Mouse (Mus musculus) retina, postnatal 7 days (tissue): Measurements from ENCODE around the gene Sobp.

ENCODE experiments used
- DNase-seq: peaks from one replicate; pipeline ENCODE4 v3.0.0-alpha.2; 2012; ENCODE audit warnings: low read depth, low spot score

The Sobp gene

DNA sequence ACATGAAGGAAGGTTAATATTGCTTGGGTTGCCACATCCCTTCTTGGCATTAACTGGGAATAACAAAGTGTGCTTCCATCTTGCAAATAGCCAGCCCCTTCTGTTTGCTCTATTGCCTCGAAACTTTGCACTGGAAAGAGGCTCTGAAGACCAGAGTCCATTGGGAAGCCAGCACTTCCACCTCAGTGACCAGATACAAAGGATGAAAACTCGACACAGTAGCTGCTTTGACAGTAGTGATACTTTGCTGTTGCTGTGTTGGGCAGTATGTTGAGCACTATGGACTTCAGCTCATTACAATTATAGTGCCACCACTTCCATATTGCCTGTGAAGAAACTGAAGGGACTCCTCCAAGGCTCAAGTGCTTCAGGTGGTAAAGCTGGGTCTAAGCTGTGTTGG, 86.9 kb downstream of the Sobp start:
- DNase-seq, result no peak

GRCm38 (mm10) chr10:43086888-43087287, 87.4 kb downstream of the Sobp start:
- DNase-seq, result no peak

DNA sequence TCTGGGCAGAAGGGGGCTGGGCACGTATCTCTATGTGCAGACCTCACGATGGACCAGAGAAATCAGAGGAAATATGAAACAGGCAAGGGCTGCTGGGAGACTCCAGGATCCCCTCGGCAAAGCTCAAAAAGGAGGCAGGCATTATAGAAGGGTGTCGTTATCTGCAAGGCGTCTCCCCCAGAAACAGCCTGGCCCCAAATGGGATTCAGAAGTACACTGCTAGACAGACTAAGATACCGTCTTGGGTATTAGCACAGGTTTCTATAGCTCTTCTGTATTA, 90.3 kb downstream of the Sobp start:
- DNase-seq, result no peak

DNA sequence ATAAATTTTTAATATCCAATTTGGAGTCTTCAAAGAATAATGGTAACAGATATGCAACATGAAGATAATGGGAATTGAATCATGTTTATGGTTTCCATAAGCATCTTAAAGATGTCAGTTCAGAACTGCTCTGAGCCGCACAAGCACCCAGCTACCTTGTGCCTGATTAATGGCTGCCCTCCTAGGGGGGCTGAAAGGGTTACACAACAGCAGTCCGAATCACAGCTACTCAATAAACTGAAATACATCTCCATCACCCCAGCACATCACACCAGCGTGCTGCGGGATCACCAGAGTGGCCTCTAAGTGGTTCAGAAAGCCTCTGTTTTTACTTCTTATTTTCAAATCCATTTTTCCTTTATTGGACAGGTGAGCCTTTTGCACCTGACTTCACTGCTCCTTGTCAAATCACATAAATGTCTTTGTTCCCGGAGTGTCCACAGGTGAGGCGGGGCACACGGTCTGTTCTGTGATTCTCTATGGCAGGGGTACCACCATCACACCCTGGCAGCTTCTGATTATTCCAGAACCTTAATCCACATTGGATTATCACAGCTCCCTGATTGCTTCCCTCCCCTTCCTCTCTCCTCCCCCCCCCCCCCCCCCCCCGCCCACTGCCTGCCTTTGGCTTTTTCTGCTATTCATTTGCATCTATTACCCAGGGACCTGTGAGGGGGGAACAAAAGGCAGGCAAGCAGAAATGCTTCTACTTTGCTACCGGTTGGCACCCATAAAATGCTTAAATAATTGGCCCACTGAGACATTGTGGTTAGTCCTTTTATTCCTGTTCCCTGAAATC, 90.8 kb downstream of the Sobp start:
- DNase-seq, result no peak

DNA sequence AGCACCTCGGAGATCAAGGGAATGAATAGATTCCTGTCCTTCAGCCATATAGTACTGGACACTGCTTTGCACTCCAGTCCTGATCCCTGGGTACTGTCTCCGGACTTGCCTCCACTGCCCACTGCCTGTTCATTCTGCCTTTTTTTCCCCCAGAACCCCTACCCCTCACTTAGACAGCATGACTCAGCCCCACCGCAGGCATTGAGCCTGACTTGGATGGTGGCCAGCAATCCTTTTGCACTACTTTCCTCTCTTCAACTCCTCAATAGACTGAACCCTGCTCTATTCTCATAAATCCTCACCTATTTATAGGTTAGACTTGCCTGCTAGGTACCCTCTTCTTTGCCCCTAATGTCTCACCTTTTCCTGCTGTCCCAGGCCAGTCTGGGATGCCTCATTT, 93.0 kb downstream of the Sobp start:
- DNase-seq, result no peak

DNA sequence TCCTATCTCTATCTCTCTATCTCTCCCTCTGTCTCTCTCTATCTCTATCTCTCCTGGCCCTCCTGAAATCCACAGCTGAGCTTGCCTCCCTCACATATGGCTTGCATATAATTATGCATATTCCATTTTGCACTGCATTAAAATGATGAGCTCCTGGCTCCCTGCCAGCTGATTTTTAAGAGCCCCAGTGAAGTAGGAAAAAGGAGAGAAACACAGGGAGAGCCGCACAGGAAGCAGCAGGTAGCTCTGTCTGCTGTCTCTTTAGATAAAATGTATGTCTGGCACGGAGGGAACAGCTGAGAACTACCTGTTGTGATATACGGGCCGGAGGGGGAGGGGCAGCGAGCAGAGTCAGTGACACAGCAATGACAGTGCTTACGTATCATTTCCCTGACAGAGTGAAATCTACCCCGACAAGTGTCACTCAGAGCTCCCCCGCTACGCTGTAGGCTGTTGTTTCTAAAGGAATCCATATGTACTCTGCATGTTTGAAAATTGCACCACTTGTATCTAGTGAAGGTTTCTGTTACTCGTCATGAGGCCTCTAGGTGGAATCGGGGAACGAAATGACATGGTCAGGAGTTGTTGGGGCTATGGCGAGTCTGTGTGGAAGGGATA, 98.7 kb downstream of the Sobp start:
- DNase-seq, result no peak

DNA sequence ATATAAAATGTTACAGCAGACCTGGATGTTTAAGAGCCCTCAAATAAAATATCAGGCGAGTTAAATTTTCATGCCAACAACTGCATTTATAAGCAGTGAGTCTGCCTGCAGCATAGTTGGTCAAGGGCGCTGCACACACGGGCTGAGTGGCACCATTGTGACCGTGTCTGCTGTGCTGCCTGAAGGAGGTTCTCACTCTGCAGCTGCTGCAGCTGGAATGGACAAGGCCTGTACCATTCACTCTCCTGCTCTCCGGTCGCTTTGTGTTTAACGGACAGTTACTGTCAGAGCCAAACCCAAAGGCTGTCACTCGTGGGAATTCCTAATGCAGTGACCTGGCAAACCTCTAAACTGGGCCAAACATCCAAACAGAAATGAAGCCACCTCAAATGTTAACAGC, 101.0 kb downstream of the Sobp start:
- no peak for DNase-seq

DNA sequence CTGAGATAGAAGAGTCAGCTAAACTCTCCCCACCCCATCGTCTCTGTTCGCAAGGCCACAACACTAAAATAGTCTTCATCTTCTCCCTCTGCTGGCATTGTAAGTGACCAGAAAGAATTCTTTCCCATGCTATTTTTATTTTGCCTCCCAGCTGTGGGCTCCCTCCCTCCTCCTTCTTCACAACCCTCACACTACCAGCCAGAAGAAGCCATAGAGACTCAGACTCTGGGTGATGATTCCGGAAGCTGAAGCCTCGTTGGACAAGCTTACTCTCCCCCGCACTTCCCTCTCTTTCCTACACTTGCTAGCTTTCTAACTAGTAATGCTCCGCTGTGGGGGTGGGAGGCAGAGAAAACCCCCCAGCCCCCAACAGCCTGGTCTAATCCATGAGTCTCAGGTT, 103.4 kb downstream of the Sobp start:
- DNase-seq, result no peak

DNA sequence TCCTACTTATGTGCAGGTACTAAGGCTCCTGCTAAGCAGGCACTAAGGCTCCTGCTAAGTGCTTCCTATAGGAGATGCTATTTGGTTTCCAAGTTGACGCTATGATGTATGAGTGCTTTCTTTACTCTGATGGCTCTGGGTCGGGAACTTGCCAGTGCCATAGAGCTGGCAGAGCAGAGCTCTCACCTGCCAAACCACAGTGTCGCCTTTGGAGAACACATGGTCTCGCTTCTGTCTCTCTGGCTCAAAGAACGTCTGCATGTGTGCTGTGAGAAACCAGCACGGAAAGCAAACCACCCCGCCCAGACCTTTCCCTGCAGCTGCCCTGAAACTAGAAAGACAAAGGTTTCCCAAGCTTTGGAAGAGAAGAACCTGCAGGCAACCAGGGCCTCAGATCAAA, 109.0 kb downstream of the Sobp start:
- no peak for DNase-seq

GRCm38 (mm10) chr10:43061519-43062105, 112.7 kb downstream of the Sobp start:
- no peak for DNase-seq

DNA sequence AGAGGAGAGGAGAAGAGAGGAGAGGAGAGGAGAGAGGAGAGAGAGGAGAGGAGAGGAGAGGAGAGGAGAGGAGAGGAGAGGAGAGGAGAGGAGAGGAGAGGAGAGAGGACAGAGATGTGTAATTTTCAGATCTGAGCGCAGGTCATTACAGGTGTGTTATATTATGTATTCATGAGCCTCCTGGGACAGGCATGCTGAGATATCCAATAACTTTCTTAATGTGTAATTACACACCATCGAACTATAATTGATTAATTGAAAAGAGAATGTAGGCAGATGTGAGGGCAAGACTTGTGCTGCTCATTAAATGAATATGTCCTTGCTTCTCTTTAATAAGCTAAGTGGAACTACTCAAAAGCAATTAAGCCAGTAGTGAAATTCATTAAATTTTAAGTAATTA, 118.9 kb downstream of the Sobp start:
- DNase-seq, result no peak

DNA sequence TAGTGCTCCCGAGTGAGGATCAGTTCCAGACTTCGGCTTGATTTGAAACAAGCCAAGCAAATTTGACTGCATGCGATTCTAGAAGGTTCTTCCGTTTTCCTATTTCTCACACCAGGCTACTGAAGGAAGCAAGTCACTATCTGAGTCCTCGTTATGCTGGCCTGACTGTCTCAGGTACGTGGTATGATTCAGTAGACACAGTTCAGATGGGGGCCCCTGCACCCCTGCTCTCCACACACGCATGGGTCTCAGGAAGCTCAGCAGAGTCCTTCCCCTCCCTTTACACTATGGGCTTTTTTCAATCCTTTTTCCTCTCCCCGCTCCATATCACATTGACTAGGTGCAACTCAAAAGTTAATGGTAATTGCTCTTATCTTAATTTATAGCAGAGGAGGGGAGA, 119.6 kb downstream of the Sobp start:
- DNase-seq, result no peak

DNA sequence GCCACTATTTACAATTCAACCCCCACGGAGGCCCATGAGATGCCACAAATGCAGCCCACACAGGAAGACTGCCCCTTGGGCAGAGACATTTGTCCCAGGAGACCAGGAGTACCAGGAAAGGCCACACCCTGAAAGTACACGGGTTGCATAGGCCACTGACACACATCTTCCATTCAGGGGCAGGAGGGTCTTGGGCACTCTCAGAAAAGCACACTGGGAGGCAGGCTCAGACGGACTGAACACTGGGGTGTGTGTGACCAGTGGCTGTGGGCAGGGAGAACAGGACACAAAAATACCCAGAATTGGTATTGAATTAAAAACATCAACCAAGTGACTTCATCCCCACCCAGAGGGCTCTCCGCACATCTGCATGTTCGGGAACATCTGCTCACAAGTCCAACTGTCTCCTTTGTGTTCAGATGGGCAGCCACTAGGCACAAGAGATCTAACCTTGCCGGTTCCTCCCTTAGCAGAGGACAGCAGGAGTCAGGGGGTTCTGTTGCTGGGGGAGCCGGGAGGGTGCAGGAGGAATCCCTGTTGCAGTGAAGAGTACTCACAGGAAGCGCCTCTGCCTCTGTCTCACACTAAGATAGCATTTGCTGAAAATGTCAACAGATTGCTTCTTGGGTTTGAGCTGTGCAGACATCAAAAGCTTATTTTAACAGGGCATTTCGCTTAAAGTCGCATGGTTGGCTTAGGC, 120.3 kb downstream of the Sobp start:
- no peak for DNase-seq

GRCm38 (mm10) chr10:43052462-43052861, 121.9 kb downstream of the Sobp start:
- DNase-seq, result no peak

DNA sequence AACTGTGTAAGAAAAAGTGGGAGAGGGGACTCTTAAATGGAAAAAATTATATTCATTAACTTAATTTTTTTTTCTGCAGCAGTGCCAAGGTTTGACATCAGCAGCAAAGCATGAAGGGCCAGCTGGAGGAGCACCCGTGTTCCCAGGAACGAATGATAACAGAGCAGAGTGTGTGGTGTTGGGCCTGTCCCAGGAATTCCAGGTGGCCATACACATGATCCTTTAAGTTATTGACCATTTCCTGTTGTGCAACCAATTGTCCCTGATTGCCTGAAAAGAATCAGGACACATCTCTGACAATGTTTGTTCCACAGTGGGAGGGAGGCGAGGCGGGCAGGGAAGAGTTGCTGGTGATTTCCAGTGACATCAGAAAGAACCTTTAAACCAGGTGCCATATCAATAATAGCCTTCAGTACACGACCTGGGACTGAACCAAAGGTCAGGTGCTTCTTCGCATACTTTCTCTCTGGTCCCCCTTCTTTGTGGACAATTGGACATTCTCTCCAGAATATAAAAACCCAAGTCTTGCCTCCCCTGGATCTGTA, 126.5 kb downstream of the Sobp start:
- no peak for DNase-seq

DNA sequence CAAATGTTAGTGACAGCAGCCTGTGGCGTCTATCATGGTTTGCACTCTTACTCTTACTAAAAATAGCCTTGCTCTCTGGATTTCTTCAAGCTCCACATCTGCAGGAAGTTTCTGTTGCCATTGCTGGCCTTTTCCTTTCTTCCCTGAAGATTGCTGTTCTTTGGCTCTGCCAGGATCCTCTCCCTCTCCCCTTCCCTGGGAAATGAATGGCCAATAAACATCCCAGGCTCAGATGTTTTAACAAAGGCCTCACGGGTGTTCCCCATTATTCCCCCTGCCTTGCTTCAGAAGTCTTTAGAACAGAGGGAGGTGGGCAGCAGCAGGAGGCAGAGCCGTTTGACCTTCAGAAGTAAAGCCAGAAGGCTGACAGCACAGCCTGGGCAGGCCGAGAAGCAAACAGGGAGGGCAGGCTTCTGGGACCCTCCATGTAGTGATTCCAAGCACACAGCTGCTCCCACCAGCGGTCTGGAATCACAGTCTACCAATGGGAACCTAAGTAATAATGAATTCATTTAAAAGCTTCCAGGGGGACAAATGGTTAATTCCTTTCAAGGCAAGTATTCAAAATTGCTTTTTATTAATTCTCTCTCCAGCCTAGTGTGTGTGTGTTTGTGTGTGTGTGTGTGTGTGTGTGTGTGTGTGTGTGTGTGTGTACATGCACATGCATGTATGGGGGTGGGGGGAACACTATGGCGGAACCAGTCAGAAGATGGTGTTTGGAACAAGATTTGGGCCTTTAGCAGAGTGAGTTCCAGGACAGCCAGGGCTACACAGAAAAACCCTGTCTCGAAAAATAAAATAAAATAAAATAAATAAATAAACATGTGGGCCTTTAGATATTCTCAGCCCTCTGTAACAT, 130.8 kb downstream of the Sobp start:
- DNase-seq, result no peak

- no peak for DNase-seq
Observed at GRCm38 (mm10) chr10:43042591-43043327, 131.6 kb downstream of the Sobp start.

DNA sequence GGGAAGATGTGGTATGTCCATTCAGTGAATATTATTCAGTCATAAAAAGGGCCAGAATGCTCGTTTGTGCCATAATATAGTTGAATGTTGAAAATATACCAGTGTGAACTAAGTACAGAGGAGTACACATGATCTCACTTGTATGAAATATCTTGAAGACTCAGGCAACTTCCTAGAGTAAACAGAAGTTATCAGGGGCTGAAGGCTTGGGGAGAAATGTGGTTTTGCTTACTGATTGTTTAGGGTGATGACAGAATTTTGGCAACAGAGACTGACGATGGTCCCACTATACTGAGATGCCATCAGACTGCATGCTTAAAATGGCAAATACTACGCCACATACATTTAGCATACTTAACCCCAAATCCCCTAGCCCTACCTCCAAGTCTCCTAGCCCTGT, 132.5 kb downstream of the Sobp start:
- no peak for DNase-seq

DNA sequence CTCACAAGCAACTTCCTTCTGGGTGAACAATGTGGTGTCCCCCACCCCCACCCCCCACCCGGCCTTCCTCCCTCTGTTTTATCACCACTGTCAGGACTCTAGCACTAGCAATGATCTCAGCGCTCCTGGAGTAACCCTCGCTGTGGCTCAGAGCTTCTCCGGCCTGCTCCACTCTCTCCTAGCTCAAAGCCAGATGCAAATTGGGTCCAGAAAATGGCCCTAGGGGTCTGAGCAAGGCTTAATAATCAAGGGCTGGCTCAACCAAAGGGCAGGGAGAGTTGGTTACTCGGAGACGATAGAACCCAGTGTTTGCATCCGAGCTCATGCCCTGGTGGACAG, 136.9 kb downstream of the Sobp start:
- no peak for DNase-seq

- no peak for DNase-seq
Observed at GRCm38 (mm10) chr10:43036646-43037454, 137.5 kb downstream of the Sobp start.
